Mouse (Mus musculus) ES-E14 (cell line): Measurements from ENCODE around the gene Plpp3. TPM values are rescaled to one million over a fixed set of nuclear protein-coding genes. Genes with fewer than 3 reads are reported as not detected.

Experiments
- DNase-seq: peaks from one replicate; pipeline ENCODE4 v3.0.0-alpha.2; 2013; ENCODE audit warnings: low read depth, low spot score
- H3K27ac ChIP-seq: 2 replicates; pipeline ENCODE4 v1.5.1; 2012; ENCODE audit warnings: low read depth, mild to moderate bottlenecking, low read length, moderate library complexity, mixed read lengths; ENCODE audit not compliant: poor library complexity, insufficient read depth, severe bottlenecking
- H3K36me3 ChIP-seq: 2 replicates; pipeline ENCODE4 v1.6.1; 2012; ENCODE audit warnings: mild to moderate bottlenecking, low read length, moderate library complexity, mixed read lengths; ENCODE audit not compliant: control insufficient read depth, poor library complexity, insufficient read depth, severe bottlenecking
- H3K4me1 ChIP-seq, 2 experiments: fragments of 150-350 bp in 1 of 2; sonication (generic) in 1 of 2; 2 replicates each; pipeline ENCODE4 v1.6.1; 2012; ENCODE audit warnings: low read length in 2 of 2, mild to moderate bottlenecking in 1 of 2, mixed read lengths in 1 of 2; ENCODE audit not compliant: control insufficient read depth in 2 of 2, insufficient read depth in 2 of 2, poor library complexity in 1 of 2
- H3K4me3 ChIP-seq, 2 experiments: fragments of 150-350 bp in 1 of 2; sonication (generic) in 1 of 2; 2 replicates each; pipeline ENCODE4 v1.5.1; 2012; ENCODE audit warnings: low read length in 2 of 2, low read depth in 1 of 2, mild to moderate bottlenecking in 1 of 2, mixed read lengths in 1 of 2; ENCODE audit not compliant: insufficient read depth in 1 of 2, poor library complexity in 1 of 2, severe bottlenecking in 1 of 2
- H3K9ac ChIP-seq: 2 replicates; pipeline ENCODE4 v1.6.1; 2012; ENCODE audit warnings: low read depth, mild to moderate bottlenecking, low read length, mixed read lengths; ENCODE audit not compliant: poor library complexity, insufficient read depth, severe bottlenecking
- H3K9me3 ChIP-seq: fragments of 150-350 bp; sonication (generic); 2 replicates; pipeline ENCODE4 v1.6.1; 2012; ENCODE audit warnings: low read depth, mild to moderate bottlenecking, low read length; ENCODE audit not compliant: control insufficient read depth, insufficient read depth
- CHD2 ChIP-seq: IDR thresholded peaks from 2 replicates; pipeline ENCODE4 v1.6.1; 2014; ENCODE audit warnings: mild to moderate bottlenecking, low read depth, low read length, inconsistent platforms
- HCFC1 ChIP-seq: IDR thresholded peaks from 2 replicates; pipeline ENCODE4 v1.6.1; 2012; ENCODE audit warnings: low read length, inconsistent platforms, borderline replicate concordance; ENCODE audit not compliant: insufficient read depth
- MAFK ChIP-seq: IDR thresholded peaks from 2 replicates; pipeline ENCODE4 v1.6.1; 2014; ENCODE audit warnings: mild to moderate bottlenecking, low read depth, low read length, inconsistent platforms; ENCODE audit not compliant: insufficient read depth
- ZC3H11A ChIP-seq: IDR thresholded peaks from 2 replicates; pipeline ENCODE4 v1.6.1; 2012; ENCODE audit warnings: low read depth, mild to moderate bottlenecking, inconsistent platforms, low read length, borderline replicate concordance
- ZNF384 ChIP-seq: IDR thresholded peaks from 2 replicates; pipeline ENCODE4 v1.6.1; 2012; ENCODE audit warnings: low read depth, low read length, inconsistent platforms
- in situ Hi-C, 2 experiments: fragments of 600-800 bp; cut with MboI; formaldehyde crosslinking; loops; one replicate each; pipeline ENCODE4 v1.15.1; 2025; ENCODE audit warnings: low sequenced_read_pairs in 2 of 2, inconsistent platforms in 1 of 2; ENCODE audit not compliant: unreplicated experiment in 2 of 2
- total RNA-seq: library from RNA; depleted of rRNA; stranded (reverse); fragments of 300-350 nt; gene quantifications from 2 replicates; pipeline ENCODE4 v1.2.3, GENCODE M21; 2012

Plpp3 gene
- total RNA-seq, 1 experiment = 11.8 TPM

GRCm38 (mm10) chr4:105188801-105189200 lies 31.7 kb downstream of the Plpp3 start:
- in situ Hi-C loops = no loop called here
- DNase-seq = no peak
- Histone ChIP-seq H3K27ac (no peak overlapping the region), H3K9ac (no peak overlapping the region), H3K36me3 (no peaks in the 10 kb centered on the region), H3K4me3 (no peak overlapping the region), H3K4me1 (peaks cover 7 to 11% of the 10 kb centered on the region in 2 experiments), H3K9me3 (no peaks in the 10 kb centered on the region)
- TF ChIP-seq HCFC1 = no peak

DNA sequence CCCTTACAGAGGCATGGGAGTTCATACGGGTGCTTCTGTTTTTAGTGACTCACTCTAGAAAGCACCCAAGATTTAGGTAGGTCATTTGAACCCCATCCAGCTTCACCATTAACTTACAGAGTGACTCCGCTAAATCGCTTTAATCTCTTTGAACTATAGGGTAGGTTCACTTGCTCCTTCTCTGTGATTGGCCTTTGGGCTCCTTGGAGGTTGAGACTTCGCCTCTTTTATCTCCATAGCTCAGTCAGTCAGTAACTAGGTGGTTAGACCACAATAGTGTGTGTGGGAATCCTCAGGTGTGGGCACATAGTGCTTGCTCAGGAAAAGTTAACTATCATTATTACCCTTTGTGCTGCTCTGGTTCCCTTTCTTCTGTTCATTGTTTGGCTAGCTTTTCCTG lies 33.7 kb downstream of the Plpp3 start:
- Histone ChIP-seq H3K4me3 (no peak overlapping the region), H3K36me3 (no peaks in the 10 kb centered on the region), H3K4me1 (peaks cover 13 to 19% of the 10 kb centered on the region in 2 experiments), H3K27ac (no peak overlapping the region), H3K9ac (no peak overlapping the region), H3K9me3 (no peaks in the 10 kb centered on the region)
- in situ Hi-C loops = no loop called here
- DNase-seq = no peak
- no peak for TF ChIP-seq ZNF384
- no peak for TF ChIP-seq ZC3H11A
- no peak for TF ChIP-seq CHD2
- TF ChIP-seq MAFK = no peak
- TF ChIP-seq HCFC1 = no peak

DNA sequence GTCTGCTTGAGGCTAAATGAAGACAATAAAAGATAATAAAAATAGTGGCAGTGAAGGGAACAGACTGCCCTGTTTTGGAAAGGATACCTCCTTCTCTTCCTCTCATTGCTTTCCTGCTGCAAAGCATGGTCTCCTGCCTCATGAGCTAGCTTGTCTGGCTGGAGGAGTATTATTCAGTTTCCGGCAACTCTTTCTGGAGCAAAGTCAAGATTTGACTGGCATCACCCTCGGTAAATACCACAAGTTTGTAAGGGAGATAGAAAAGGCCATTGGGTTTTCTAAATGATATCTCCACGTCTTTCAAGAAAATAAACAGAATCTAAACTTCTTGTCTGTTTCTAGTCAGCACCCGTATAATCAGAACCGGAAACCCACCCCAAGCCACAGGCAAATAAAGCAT lies 34.4 kb downstream of the Plpp3 start:
- Histone ChIP-seq H3K36me3 (no peaks in the 10 kb centered on the region), H3K9ac (no peak overlapping the region), H3K4me1 (peaks cover 13 to 21% of the 10 kb centered on the region in 2 experiments), H3K9me3 (no peaks in the 10 kb centered on the region), H3K27ac (no peak overlapping the region; the same call in 1 of the 2 replicates), H3K4me3 (no peak overlapping the region)
- in situ Hi-C loops = no loop called here
- TF ChIP-seq HCFC1 (no peak), ZNF384 (no peak), CHD2 (no peak), MAFK (no peak), ZC3H11A (no peak)
- DNase-seq = no peak

- DNase-seq = no peak
- peak overlapping the region; percentile 49; the same call in 1 of the 2 replicates for H3K27ac ChIP-seq
- peaks cover 17 to 24% of the 10 kb centered on the region in 2 experiments for H3K4me1 ChIP-seq
- in situ Hi-C loops = no loop called here
- no peaks in the 10 kb centered on the region for H3K9me3 ChIP-seq
- no peak overlapping the region; the same call in 1 of the 2 replicates for H3K9ac ChIP-seq
- no peaks in the 10 kb centered on the region for H3K36me3 ChIP-seq
- no peak overlapping the region for H3K4me3 ChIP-seq
- no peak for TF ChIP-seq CHD2
- no peak for TF ChIP-seq ZNF384
- TF ChIP-seq ZC3H11A = no peak
- TF ChIP-seq HCFC1 = no peak
- TF ChIP-seq MAFK = no peak
Observed at GRCm38 (mm10) chr4:105192665-105193064, 35.5 kb downstream of the Plpp3 start.

DNA sequence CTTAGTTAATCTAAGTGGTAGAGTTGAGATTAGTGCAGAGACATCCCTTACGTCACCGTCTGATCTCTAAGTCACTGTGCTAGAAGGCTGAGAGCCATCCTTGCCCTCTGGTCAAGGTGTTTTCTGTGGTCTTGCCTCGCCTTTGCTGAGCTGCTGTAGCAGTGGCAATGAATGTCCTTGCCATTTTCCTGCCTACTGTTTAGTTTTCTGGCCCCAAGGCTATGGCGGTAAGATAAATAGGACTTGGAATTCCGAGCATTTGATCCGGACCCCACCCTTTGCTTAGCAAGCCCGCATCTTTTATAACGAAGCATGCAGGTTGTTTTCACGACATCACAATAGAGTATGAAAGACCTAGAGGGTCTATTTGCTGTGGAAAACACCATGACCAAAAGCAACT lies 38.1 kb downstream of the Plpp3 start:
- Histone ChIP-seq H3K9me3 (no peaks in the 10 kb centered on the region), H3K36me3 (peaks cover 5% of the 10 kb centered on the region), H3K27ac (peak overlapping the region; percentile 85; the same call in 1 of the 2 replicates), H3K9ac (no peak overlapping the region), H3K4me1 (peaks cover 13 to 24% of the 10 kb centered on the region in 2 experiments; a peak in 3 of 4 replicates), H3K4me3 (peak overlapping the region; percentile 11 to 27; a peak in 3 of 4 replicates)
- in situ Hi-C loops = no loop called here
- no peak for TF ChIP-seq CHD2
- TF ChIP-seq HCFC1 = no peak
- TF ChIP-seq ZNF384 = no peak
- TF ChIP-seq ZC3H11A = no peak
- TF ChIP-seq MAFK = no peak
- peak; percentile 73 for DNase-seq
